Mouse (Mus musculus): Measurements from ENCODE around the gene Poc5. TPM values are rescaled to one million over a fixed set of nuclear protein-coding genes. Genes with fewer than 3 reads are reported as not detected.
A peak's percentile ranks its signal among the peaks of the same experiment; 100 is the strongest.

Gene Poc5
- polyA plus RNA-seq, 1 experiment from 2014 or later, result 13.3 TPM

DNA sequence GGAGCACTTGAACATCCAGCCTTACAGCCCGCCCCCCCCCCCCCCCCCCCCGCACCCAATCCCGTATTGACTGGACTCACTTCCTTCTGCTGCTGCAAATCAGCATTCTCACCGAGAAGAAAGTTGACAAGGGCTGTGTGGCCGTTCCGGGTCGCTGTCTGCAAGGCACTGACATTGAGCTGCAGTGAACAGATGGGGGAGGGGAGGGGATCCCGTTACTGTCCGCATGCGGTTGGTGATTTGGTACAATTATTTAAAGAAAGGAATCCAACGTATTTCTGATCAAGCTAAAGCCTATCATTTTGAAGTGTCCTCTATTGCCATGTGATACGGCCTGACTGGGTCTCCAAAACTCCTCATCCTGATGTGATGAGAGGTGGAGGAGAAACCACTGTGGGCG is 47.7 kb downstream of the Poc5 start:
- no peak for DNase-seq (ENCODE audit: low spot score)
- Histone ChIP-seq H3K27ac (peak overlapping the region; percentile 65), H3K27me3 (ENCODE audit: insufficient read depth, poor library complexity, severe bottlenecking) (no peaks in the 10 kb centered on the region), H3K4me1 (peaks cover 46% of the 10 kb centered on the region), H3K4me3 (peak overlapping the region; percentile 27), H3K9me3 (no peaks in the 10 kb centered on the region), H3K36me3 (no peaks in the 10 kb centered on the region)
- 18% methylated on average over 13 of the region's 13 CpGs for WGBS

DNA sequence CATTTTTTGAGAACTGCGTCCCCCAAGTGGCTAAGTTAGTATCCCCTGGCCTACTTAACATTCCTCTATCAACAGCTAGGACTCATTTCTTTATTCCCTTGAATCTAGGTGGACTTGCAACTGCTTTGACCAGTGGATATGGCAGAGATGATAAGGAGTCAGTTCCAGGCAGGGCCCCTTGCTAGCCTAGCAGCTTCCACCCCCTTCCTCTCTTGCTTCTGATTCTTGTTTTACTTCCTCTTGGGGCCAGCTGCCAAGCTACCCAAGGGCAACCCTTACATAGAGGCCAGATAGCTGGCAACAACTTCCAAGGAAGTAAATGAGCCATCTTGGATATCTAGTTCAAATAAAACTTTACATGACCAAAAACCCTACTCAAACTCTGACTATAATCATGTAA is 48.8 kb downstream of the Poc5 start:
- Histone ChIP-seq H3K27ac (no peak overlapping the region), H3K9me3 (no peaks in the 10 kb centered on the region), H3K36me3 (no peaks in the 10 kb centered on the region), H3K4me3 (no peak overlapping the region), H3K4me1 (peaks cover 46% of the 10 kb centered on the region), H3K27me3 (ENCODE audit: insufficient read depth, poor library complexity, severe bottlenecking) (no peaks in the 10 kb centered on the region)
- DNase-seq (ENCODE audit: low spot score), result no peak
- 78% methylated on average over 1 of the region's 1 CpGs for WGBS

DNA sequence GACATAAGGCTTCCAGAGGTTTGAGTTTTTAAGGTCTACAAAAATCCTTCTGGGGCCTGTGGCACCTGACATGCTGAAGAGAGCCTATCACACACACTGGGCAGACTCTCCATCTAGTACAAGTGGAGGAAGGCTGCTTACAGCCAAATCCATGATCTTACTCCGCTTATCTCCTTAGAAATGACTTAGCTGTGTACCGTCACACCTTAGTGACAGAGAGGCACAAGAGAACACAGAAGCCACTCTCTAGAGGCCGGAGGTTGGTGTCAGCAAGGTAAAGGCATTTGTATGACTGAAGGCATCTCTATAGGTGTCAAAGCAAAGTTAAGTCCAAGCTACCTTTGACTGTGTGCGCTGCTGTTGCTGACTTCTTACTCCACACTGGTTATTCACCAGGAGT is 52.3 kb downstream of the Poc5 start:
- DNase-seq (ENCODE audit: low spot score), result no peak
- H3K4me1 ChIP-seq, result peaks cover 14% of the 10 kb centered on the region
- no peaks in the 10 kb centered on the region for H3K27me3 ChIP-seq (ENCODE audit: insufficient read depth, poor library complexity, severe bottlenecking)
- H3K36me3 ChIP-seq, result no peaks in the 10 kb centered on the region
- no peak overlapping the region for H3K4me3 ChIP-seq
- 82% methylated on average over 4 of the region's 4 CpGs for WGBS
- no peaks in the 10 kb centered on the region for H3K9me3 ChIP-seq
- no peak overlapping the region for H3K27ac ChIP-seq

DNA sequence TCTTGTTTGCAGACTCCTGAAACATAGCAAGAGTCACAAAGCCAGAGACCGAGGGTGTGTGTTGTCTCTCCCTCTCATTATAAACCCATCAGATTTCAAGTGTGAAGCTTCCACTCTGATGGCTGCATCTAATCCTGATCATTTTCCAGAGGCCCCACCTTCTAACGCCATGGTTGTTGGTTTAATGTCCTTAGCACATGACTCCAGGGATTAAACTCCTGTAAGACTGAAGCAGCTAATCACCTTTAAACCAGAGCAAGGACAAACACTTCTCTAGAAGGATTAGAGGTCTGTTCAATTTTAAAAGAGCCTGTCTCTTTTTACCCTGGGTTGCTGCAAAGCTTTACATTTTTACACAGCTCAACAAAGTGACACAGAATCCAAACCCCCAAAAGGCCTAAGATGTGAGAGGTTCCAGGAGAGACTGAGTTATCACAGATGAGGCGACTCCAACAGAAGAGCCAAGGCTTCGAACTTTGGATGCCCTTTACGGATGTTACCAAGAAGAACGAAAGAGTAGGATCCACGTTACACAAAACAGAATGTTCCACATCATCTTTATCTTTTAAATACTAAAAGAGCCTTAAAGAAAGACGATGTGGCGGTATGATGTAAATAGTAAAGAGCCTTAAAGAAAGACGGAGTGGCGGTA is 62.2 kb downstream of the Poc5 start:
- DNase-seq (ENCODE audit: low spot score), result peak; percentile 24
- Histone ChIP-seq H3K27me3 (ENCODE audit: insufficient read depth, poor library complexity, severe bottlenecking) (no peaks in the 10 kb centered on the region), H3K4me3 (no peak overlapping the region), H3K9me3 (no peaks in the 10 kb centered on the region), H3K4me1 (no peaks in the 10 kb centered on the region), H3K27ac (no peak overlapping the region), H3K36me3 (no peaks in the 10 kb centered on the region)
- 81% methylated on average over 11 of the region's 11 CpGs for WGBS

DNA sequence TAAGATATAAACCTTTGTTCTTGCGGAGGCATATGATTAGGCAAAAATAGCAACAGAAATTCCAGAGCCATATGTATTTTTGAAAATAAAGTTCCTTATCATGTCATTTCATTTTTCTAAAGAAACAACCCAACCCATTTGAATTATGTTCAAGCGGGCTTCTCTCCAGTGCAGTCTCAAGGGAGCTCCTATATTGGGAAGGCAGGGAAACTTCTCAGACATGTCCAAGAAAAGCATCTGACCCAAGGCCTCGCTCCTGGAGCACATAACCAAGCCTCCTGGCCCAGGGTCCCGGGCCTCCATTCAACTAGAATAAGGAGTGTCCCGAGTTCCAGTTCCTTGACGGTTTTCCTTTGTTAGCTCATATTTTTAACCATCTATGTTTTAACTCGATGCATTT is 62.8 kb downstream of the Poc5 start:
- peak; percentile 20 for DNase-seq (ENCODE audit: low spot score)
- no peak overlapping the region for H3K27ac ChIP-seq

DNA sequence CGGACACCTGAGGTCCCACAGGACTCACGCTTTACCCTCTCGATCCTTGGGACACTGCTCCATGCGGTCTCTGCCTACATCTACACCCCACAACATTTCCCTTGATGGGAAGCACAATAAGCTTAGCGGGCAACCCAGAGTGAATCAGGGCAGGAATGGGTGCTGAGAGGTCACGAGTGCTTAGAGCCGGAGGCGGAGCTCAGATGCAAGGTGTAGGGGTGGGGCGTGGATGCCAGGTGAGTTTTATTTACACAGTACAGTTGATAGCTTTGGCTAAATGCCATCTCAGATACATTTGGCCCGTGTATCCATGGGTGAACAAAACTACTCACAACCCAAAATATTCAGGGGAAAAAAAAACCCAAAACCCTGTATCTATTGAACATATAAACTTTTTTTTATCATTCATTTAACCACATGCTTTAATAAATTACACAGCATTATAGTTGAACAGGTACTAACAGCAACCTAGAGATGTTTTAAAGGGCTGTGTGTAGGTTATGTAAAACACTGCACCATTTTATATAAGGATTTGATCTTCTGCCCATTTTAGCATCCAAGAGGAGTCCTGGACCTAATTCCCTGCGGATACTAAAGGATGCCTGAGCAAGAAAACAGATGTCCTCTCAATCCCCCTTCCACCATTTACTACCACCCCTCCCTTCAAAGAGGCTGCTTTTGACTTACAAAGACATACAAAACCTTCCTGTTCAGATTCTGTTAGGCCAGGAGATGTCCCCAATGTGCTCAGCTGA is 63.5 kb downstream of the Poc5 start:
- WGBS, result 88% methylated on average over 11 of the region's 11 CpGs

More for the DNA sequence above, 62.8 kb downstream of the Poc5 start:
- Histone ChIP-seq H3K4me3 (no peak overlapping the region), H3K36me3 (no peaks in the 10 kb centered on the region), H3K4me1 (no peaks in the 10 kb centered on the region), H3K27me3 (ENCODE audit: insufficient read depth, poor library complexity, severe bottlenecking) (no peaks in the 10 kb centered on the region), H3K9me3 (no peaks in the 10 kb centered on the region)
- 86% methylated on average over 7 of the region's 7 CpGs for WGBS

DNA sequence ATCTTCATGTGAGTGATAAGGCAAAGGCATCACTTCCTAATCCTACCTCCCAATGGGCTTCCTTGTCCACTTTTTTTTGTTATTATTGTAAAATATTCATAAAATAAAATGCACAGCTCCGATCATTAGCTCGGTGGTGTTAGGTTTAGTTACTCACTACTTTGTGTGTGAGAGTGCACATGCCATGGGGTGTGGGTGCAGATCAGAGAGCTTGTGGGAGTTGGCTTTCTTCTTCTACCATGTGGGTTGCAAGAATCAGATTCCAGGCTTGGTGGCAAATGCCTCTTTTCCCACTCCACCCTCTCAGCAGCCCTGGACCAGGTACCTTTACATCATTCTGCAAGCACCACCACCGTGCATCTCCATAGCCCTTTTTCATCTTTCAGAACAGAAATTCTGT is 64.5 kb downstream of the Poc5 start:
- WGBS, result 83% methylated on average over 3 of the region's 3 CpGs
- H3K36me3 ChIP-seq, result no peaks in the 10 kb centered on the region

More for the DNA sequence above, 63.5 kb downstream of the Poc5 start:
- no peak overlapping the region for H3K4me3 ChIP-seq
- H3K4me1 ChIP-seq, result no peaks in the 10 kb centered on the region
- H3K27ac ChIP-seq, result no peak overlapping the region
- peak; percentile 38 for DNase-seq (ENCODE audit: low spot score)
- H3K9me3 ChIP-seq, result no peaks in the 10 kb centered on the region
- H3K27me3 ChIP-seq (ENCODE audit: insufficient read depth, poor library complexity, severe bottlenecking), result no peaks in the 10 kb centered on the region
- H3K36me3 ChIP-seq, result no peaks in the 10 kb centered on the region

DNA sequence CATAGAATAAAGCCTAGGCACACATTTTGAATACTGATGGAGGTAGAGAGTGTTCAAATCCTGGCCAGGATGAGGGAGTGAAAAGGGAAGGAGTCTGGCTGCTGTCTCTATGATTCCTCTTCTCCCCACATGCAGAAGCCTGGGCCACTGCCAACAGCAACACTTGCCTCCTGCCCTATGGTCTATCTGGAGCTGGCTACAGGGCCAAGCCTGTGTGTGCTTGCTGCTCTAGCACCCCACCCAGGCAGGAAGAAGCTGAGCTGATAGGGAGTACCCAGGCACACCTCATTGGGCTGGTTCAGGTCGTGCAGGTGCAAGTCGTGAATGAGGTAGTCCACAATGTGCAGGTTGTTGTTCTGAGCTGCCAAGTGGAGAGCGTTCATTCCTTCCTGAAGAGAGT is 66.2 kb downstream of the Poc5 start:
- Histone ChIP-seq H3K36me3 (no peaks in the 10 kb centered on the region), H3K27me3 (ENCODE audit: insufficient read depth, poor library complexity, severe bottlenecking) (no peaks in the 10 kb centered on the region), H3K4me1 (no peaks in the 10 kb centered on the region), H3K9me3 (no peaks in the 10 kb centered on the region), H3K4me3 (no peak overlapping the region), H3K27ac (no peak overlapping the region)
- DNase-seq (ENCODE audit: low spot score), result peak; percentile 63
- 72% methylated on average over 3 of the region's 3 CpGs for WGBS

More for the DNA sequence above, 64.5 kb downstream of the Poc5 start:
- no peaks in the 10 kb centered on the region for H3K27me3 ChIP-seq (ENCODE audit: insufficient read depth, poor library complexity, severe bottlenecking)
- no peak overlapping the region for H3K27ac ChIP-seq
- no peak overlapping the region for H3K4me3 ChIP-seq
- no peaks in the 10 kb centered on the region for H3K4me1 ChIP-seq
- DNase-seq (ENCODE audit: low spot score), result peak; percentile 61
- no peaks in the 10 kb centered on the region for H3K9me3 ChIP-seq

DNA sequence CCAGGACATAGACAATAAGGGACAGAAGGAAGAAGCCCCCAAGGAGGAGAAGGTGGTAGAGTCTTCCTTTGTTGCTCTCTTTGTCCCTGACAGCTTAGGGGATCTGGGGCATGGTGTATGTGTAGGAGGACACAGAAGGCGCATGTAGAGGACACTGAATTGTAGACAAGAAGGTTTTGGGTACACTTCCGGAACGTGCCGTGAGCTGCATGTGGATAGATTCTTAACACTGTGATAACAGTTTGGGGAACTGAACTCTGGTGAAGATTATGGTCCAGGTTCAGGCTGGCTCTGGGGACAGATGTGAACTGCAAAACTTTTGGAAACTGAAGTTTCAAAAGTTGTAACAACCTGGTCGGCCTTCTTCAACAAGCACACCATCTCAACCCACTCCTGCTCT is 69.5 kb downstream of the Poc5 start:
- Histone ChIP-seq H3K9me3 (no peaks in the 10 kb centered on the region), H3K36me3 (no peaks in the 10 kb centered on the region), H3K27ac (no peak overlapping the region), H3K4me1 (no peaks in the 10 kb centered on the region), H3K27me3 (ENCODE audit: insufficient read depth, poor library complexity, severe bottlenecking) (no peaks in the 10 kb centered on the region), H3K4me3 (no peak overlapping the region)
- 80% methylated on average over 5 of the region's 5 CpGs for WGBS
- DNase-seq (ENCODE audit: low spot score), result no peak

DNA sequence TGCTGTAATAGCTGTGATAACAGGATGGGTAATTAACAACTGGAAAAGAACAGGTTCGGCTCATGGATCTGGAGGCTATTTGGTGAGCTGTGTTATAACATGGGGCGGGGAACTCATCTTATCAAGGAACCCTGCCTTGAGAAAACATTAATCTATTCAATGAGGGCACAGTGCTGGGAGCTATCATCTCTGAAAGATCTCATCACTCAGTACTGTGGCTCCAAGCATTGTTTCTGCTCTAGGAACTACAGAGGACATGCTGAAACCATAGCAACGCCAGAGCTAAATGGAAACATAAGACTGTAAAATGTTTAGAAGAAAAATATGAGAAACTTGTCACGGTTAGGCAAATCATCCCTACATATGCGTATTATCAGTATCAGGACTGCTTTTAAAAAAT is 69.9 kb downstream of the Poc5 start:
- Histone ChIP-seq H3K27ac (no peak overlapping the region), H3K27me3 (ENCODE audit: insufficient read depth, poor library complexity, severe bottlenecking) (no peaks in the 10 kb centered on the region), H3K36me3 (no peaks in the 10 kb centered on the region), H3K4me3 (no peak overlapping the region), H3K4me1 (no peaks in the 10 kb centered on the region), H3K9me3 (no peaks in the 10 kb centered on the region)
- WGBS, result 72% methylated on average over 5 of the region's 5 CpGs
- DNase-seq (ENCODE audit: low spot score), result no peak

DNA sequence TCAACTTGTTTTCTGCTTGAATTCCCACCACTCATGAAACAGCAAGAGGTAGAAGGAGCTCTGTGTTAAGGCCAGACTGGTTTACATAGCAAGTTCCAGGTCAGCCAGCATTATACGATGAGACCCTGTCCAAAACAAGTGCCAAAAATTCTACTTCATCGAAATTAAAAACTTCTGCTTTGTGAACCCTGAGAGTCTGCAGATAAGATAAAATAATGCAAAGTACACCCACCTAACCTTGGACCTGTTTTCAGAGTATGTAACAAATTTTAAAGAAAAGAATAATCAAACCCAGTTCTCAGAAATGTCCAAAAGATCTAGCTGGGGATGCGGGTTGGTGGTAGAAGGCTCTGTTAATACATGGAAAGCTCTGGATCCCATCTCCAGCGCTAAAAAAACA is 70.5 kb downstream of the Poc5 start:
- H3K4me3 ChIP-seq, result no peak overlapping the region
- no peaks in the 10 kb centered on the region for H3K27me3 ChIP-seq (ENCODE audit: insufficient read depth, poor library complexity, severe bottlenecking)
- no peaks in the 10 kb centered on the region for H3K9me3 ChIP-seq
- 76% methylated on average over 4 of the region's 4 CpGs for WGBS
- H3K27ac ChIP-seq, result no peak overlapping the region
- H3K36me3 ChIP-seq, result no peaks in the 10 kb centered on the region
- no peak for DNase-seq (ENCODE audit: low spot score)
- H3K4me1 ChIP-seq, result no peaks in the 10 kb centered on the region

DNA sequence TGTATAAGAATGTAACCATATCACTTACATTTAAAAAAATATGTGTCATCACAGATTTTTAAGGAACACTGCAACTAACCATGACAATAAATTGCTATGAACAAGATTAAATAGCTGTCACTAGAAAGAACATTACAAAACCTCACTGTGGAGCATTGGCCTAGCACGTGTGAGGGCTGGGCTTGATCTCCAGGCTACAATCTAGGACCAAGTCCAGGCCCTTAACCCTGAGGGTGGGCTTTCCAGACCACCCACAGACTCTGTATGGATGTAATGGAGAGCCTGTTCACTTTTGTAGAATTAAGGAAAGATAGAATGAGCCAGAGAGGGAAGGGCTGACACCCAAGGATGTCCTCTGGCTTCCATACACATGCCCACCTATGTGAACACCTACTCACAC is 74.5 kb downstream of the Poc5 start:
- no peak overlapping the region for H3K27ac ChIP-seq
- no peak for DNase-seq (ENCODE audit: low spot score)
- H3K4me1 ChIP-seq, result no peaks in the 10 kb centered on the region
- H3K36me3 ChIP-seq, result no peaks in the 10 kb centered on the region
- WGBS, result 73% methylated on average over 1 of the region's 1 CpGs
- H3K4me3 ChIP-seq, result no peak overlapping the region
- no peaks in the 10 kb centered on the region for H3K9me3 ChIP-seq
- H3K27me3 ChIP-seq (ENCODE audit: insufficient read depth, poor library complexity, severe bottlenecking), result no peaks in the 10 kb centered on the region

DNA sequence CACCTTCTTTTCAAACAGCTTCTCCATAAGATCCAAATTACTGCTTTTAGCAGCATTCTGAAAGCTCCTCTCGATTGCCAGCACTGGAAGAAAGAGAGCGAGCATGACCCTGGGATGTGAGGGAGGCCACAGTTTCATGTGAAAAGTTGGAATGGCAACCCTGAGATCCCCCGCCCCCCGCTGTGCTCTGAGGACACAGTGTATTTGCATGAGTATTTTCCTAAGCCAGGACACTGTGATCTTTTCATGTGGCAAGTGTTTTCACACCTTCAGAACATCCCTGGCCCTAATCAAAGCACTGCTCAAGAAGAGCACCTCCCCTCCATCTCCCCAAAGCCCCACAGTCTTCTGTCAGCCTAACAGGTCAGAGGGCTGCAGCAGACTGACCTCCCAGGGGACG is 77.2 kb downstream of the Poc5 start:
- no peaks in the 10 kb centered on the region for H3K27me3 ChIP-seq (ENCODE audit: insufficient read depth, poor library complexity, severe bottlenecking)
- DNase-seq (ENCODE audit: low spot score), result no peak
- WGBS, result 44% methylated on average over 5 of the region's 5 CpGs

More for the DNA sequence above, 77.2 kb downstream of the Poc5 start:
- no peaks in the 10 kb centered on the region for H3K4me1 ChIP-seq
- no peaks in the 10 kb centered on the region for H3K36me3 ChIP-seq
- no peak overlapping the region for H3K27ac ChIP-seq
- no peaks in the 10 kb centered on the region for H3K9me3 ChIP-seq
- H3K4me3 ChIP-seq, result no peak overlapping the region

All from heart, embryonic 10.5 days (tissue).